Mouse (Mus musculus) bone marrow, adult 2 months (tissue): ENCODE data around the gene Cyp27a1. TPM values are rescaled to one million over a fixed set of nuclear protein-coding genes. Genes with fewer than 3 reads are reported as not detected.

Experiments used
- H3K27ac ChIP-seq: fragments of 200-500 bp; 2 replicates; pipeline ENCODE4 v1.5.1; 2012; ENCODE audit warnings: low read depth, mild to moderate bottlenecking, control low read depth, inconsistent platforms, low read length; ENCODE audit not compliant: control insufficient read depth, poor library complexity, insufficient read depth
- H3K4me1 ChIP-seq: fragments of 200-500 bp; 2 replicates; pipeline ENCODE4 v1.6.1; 2011; ENCODE audit warnings: low read length; ENCODE audit not compliant: control insufficient read depth, insufficient read depth
- H3K4me3 ChIP-seq: fragments of 200-500 bp; replicated peaks from 2 replicates; pipeline ENCODE3; 2011; ENCODE audit warnings: mild to moderate bottlenecking, low read depth, low read length, control low read depth; ENCODE audit not compliant: control insufficient read depth
- CTCF ChIP-seq: fragments of 200-500 bp; IDR thresholded peaks from 2 replicates; pipeline ENCODE4 v1.5.1; 2011; ENCODE audit warnings: low read length, control low read depth; ENCODE audit not compliant: control insufficient read depth, insufficient read depth
- POLR2A ChIP-seq: fragments of 200-500 bp; IDR thresholded peaks from 2 replicates; pipeline ENCODE4 v1.6.1; 2011; ENCODE audit warnings: low read depth, mild to moderate bottlenecking, control low read depth, low read length, borderline replicate concordance; ENCODE audit not compliant: control insufficient read depth
- WGBS: fragments of 180-500 bp; shearing (Covaris S2); methylation state at CpG from one replicate; pipeline ENCODE4 v1.1.7; 2018; 5-methylcytosine and 5-hydroxymethylcytosine counted together
- polyA plus RNA-seq: library from polyadenylated mRNA; stranded (reverse); fragments of >200 nt; gene quantifications from 2 replicates; pipeline ENCODE4 v1.2.4, GENCODE M21; 2011; ENCODE audit warnings: low replicate concordance; ENCODE audit not compliant: missing spikeins, insufficient read depth, insufficient read length

The Cyp27a1 gene
- polyA plus RNA-seq, 1 experiment, result 16.4 TPM

GRCm38 (mm10) chr1:74697416-74697815, 16.0 kb upstream of the Cyp27a1 start:
- no peak overlapping the region for H3K27ac ChIP-seq
- H3K4me3 ChIP-seq, result no peak overlapping the region
- H3K4me1 ChIP-seq, result no peaks in the 10 kb centered on the region; the same call in 1 of the 2 replicates
- 85% methylated on average over 6 of the region's 6 CpGs for WGBS
- TF ChIP-seq POLR2A (no peak), CTCF (no peak)

- Histone ChIP-seq H3K4me3 (no peak overlapping the region), H3K27ac (no peak overlapping the region), H3K4me1 (no peaks in the 10 kb centered on the region; the same call in 1 of the 2 replicates)
- TF ChIP-seq CTCF (no peak), POLR2A (no peak)
- 95% methylated on average over 1 of the region's 1 CpGs for WGBS
Observed at GRCm38 (mm10) chr1:74698353-74698752, 15.0 kb upstream of the Cyp27a1 start.

GRCm38 (mm10) chr1:74698791-74699190, 14.6 kb upstream of the Cyp27a1 start:
- 69% methylated on average over 1 of the region's 1 CpGs for WGBS
- Histone ChIP-seq H3K27ac (no peak overlapping the region), H3K4me3 (no peak overlapping the region), H3K4me1 (no peaks in the 10 kb centered on the region; the same call in 1 of the 2 replicates)
- TF ChIP-seq CTCF (no peak), POLR2A (no peak)

- WGBS, result 27% methylated on average over 6 of the region's 6 CpGs
- no peak overlapping the region for H3K27ac ChIP-seq
- no peaks in the 10 kb centered on the region; the same call in 1 of the 2 replicates for H3K4me1 ChIP-seq
- TF ChIP-seq CTCF, result no peak
- no peak for TF ChIP-seq POLR2A
- H3K4me3 ChIP-seq, result no peak overlapping the region
Observed at GRCm38 (mm10) chr1:74702142-74702553, 11.2 kb upstream of the Cyp27a1 start.

- no peak overlapping the region for H3K27ac ChIP-seq
- WGBS, result 84% methylated on average over 3 of the region's 3 CpGs
- no peaks in the 10 kb centered on the region for H3K4me1 ChIP-seq
- H3K4me3 ChIP-seq, result no peak overlapping the region
- TF ChIP-seq POLR2A (no peak), CTCF (no peak)
Observed at GRCm38 (mm10) chr1:74704156-74704555, 9.2 kb upstream of the Cyp27a1 start.

- TF ChIP-seq CTCF, result no peak
- TF ChIP-seq POLR2A, result no peak
- Histone ChIP-seq H3K4me1 (no peaks in the 10 kb centered on the region), H3K27ac (no peak overlapping the region), H3K4me3 (no peak overlapping the region)
- 78% methylated on average over 5 of the region's 5 CpGs for WGBS
Observed at GRCm38 (mm10) chr1:74705016-74705415, 8.4 kb upstream of the Cyp27a1 start.

GRCm38 (mm10) chr1:74709566-74709965, 3.8 kb upstream of the Cyp27a1 start:
- TF ChIP-seq POLR2A (no peak), CTCF (no peak)

GRCm38 (mm10) chr1:74712046-74712445, 1.3 kb upstream of the Cyp27a1 start:
- no peaks in the 10 kb centered on the region; the same call in 1 of the 2 replicates for H3K4me1 ChIP-seq
- TF ChIP-seq CTCF (no peak), POLR2A (no peak)
- 35% methylated on average over 4 of the region's 4 CpGs for WGBS
- H3K27ac ChIP-seq, result no peak overlapping the region
- H3K4me3 ChIP-seq, result peak overlapping the region; percentile 5

More at GRCm38 (mm10) chr1:74709566-74709965, 3.8 kb upstream of the Cyp27a1 start:
- H3K4me1 ChIP-seq, result no peaks in the 10 kb centered on the region; the same call in 1 of the 2 replicates
- H3K4me3 ChIP-seq, result no peak overlapping the region
- WGBS, result 81% methylated on average over 6 of the region's 6 CpGs
- H3K27ac ChIP-seq, result no peak overlapping the region

- Histone ChIP-seq H3K4me1 (no peaks in the 10 kb centered on the region; the same call in 1 of the 2 replicates), H3K4me3 (peak overlapping the region; percentile 67), H3K27ac (peak overlapping the region; percentile 60; the same call in 1 of the 2 replicates)
- no peak for TF ChIP-seq POLR2A
- TF ChIP-seq CTCF, result no peak
- WGBS, result 19% methylated on average over 5 of the region's 5 CpGs
Observed at GRCm38 (mm10) chr1:74712461-74713098, 794 bp upstream of the Cyp27a1 start.
